Mouse (Mus musculus) liver, postnatal 0 days (tissue): ENCODE results near the gene Gcgr. TPM values are rescaled to one million over a fixed set of nuclear protein-coding genes. Genes with fewer than 3 reads are reported as not detected.

Experiments used
- ATAC-seq: fragments of 200-750 bp; cut with Nextera tagmentation; 2 replicates; pipeline ENCODE4 v1.8.0; 2017; ENCODE audit warnings: mild to moderate bottlenecking, moderate library complexity
- DNase-seq: peaks from one replicate; pipeline ENCODE4 v3.0.0-alpha.2; 2016
- H3K27ac ChIP-seq: fragments of 300-500 bp; sonication (generic); 2 replicates; pipeline ENCODE4 v1.5.1; 2014; ENCODE audit warnings: antibody characterized with exemption, moderate library complexity, mild to moderate bottlenecking, low read depth
- H3K27me3 ChIP-seq: fragments of 300-500 bp; sonication (generic); 2 replicates; pipeline ENCODE4 v1.6.1; 2014; ENCODE audit warnings: low read length, control low read depth, mixed read lengths; ENCODE audit not compliant: insufficient read depth
- H3K36me3 ChIP-seq: fragments of 300-500 bp; sonication (generic); replicated peaks from 2 replicates; pipeline ENCODE4 v1.6.1; 2014; ENCODE audit warnings: mild to moderate bottlenecking, control low read depth, low read length, moderate library complexity, mixed read lengths; ENCODE audit not compliant: insufficient read depth
- H3K4me1 ChIP-seq: fragments of 300-500 bp; sonication (generic); 2 replicates; pipeline ENCODE4 v1.6.1; 2014; ENCODE audit warnings: antibody characterized with exemption, mild to moderate bottlenecking, control low read depth; ENCODE audit not compliant: insufficient read depth
- H3K4me2 ChIP-seq: fragments of 300-500 bp; sonication (generic); 2 replicates; pipeline ENCODE4 v1.6.1; 2014; ENCODE audit warnings: low read depth, mild to moderate bottlenecking, low read length, moderate library complexity, mixed read lengths
- H3K4me3 ChIP-seq: fragments of 300-500 bp; sonication (generic); 2 replicates; pipeline ENCODE4 v1.5.1; 2014; ENCODE audit warnings: low read depth, low read length
- H3K9ac ChIP-seq: fragments of 300-500 bp; sonication (generic); replicated peaks from 2 replicates; pipeline ENCODE4 v1.6.1; 2014; ENCODE audit warnings: mild to moderate bottlenecking, moderate library complexity
- H3K9me3 ChIP-seq: fragments of 300-500 bp; sonication (generic); 2 replicates; pipeline ENCODE4 v1.6.1; 2016; ENCODE audit warnings: mild to moderate bottlenecking, control low read depth, low read length, mixed read lengths
- CTCF ChIP-seq: sonication (generic); IDR thresholded peaks from 2 replicates; pipeline ENCODE4 v1.5.1; 2016; ENCODE audit warnings: antibody characterized with exemption, low read depth
- EP300 ChIP-seq: IDR thresholded peaks from 2 replicates; pipeline ENCODE4 v1.6.1; 2016; ENCODE audit warnings: antibody characterized with exemption, low read depth, mild to moderate bottlenecking
- WGBS: fragments of 180-500 bp; shearing (Covaris S2); extraction: QIAGEN DNeasy Blood & Tissue Kit; methylation state at CpG from one replicate; pipeline ENCODE4 v1.1.7; 2014; ENCODE audit not compliant: insufficient replicate concordance; 5-methylcytosine and 5-hydroxymethylcytosine counted together
- polyA plus RNA-seq: library from polyadenylated mRNA; unstranded; fragments of >200 nt; fragmentation: Nextera tagmentation; extraction: Ambion mirVana; gene quantifications from 2 replicates; pipeline ENCODE4 v1.2.1, GENCODE M21; 2015

The Gcgr gene
- polyA plus RNA-seq, 1 experiment from 2014 or later, result 66.9 TPM

- Histone ChIP-seq H3K9me3 (no peaks in the 10 kb centered on the region), H3K27ac (no peak overlapping the region), H3K27me3 (no peaks in the 10 kb centered on the region), H3K4me3 (no peak overlapping the region), H3K4me1 (peaks cover 35% of the 10 kb centered on the region), H3K4me2 (no peak overlapping the region), H3K36me3 (peaks cover 21% of the 10 kb centered on the region), H3K9ac (peak overlapping the region; percentile 16; the same call in 1 of the 2 replicates)
- no peak for DNase-seq
- TF ChIP-seq EP300 (no peak), CTCF (no peak)
- WGBS, result 81% methylated on average over 6 of the region's 6 CpGs
- no peak for ATAC-seq
Observed at GRCm38 (mm10) chr11:120542376-120542775, 11.9 kb downstream of the Gcgr start.

DNA sequence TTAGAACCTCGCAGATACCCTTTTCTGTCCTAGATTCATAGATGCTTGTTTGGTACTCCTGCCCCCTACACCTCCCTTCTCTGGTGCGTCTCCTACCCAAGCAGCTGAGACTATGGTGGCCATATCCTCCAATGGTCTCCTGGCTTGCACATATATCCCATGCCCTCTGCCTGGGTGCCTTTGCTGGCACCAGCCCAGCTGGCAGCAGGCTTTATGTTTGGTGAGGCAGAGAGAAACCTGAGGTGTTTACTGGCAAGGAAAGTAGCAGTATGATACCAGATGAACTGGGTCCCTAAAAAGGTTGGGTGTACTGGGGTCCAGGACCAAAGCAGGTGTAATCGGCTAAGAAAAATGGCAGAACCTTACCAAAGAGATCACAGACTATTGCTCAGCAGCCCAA, 15.5 kb downstream of the Gcgr start:
- WGBS, result 93% methylated on average over 3 of the region's 3 CpGs
- H3K27ac ChIP-seq, result no peak overlapping the region
- no peak for DNase-seq
- no peak overlapping the region for H3K4me3 ChIP-seq
- no peaks in the 10 kb centered on the region for H3K9me3 ChIP-seq
- H3K9ac ChIP-seq, result no peak overlapping the region
- TF ChIP-seq EP300 (no peak), CTCF (no peak)
- H3K27me3 ChIP-seq, result no peaks in the 10 kb centered on the region
- no peak overlapping the region for H3K4me2 ChIP-seq
- ATAC-seq, result no peak
- peaks cover 35% of the 10 kb centered on the region for H3K4me1 ChIP-seq
- H3K36me3 ChIP-seq, result peaks cover 19% of the 10 kb centered on the region

DNA sequence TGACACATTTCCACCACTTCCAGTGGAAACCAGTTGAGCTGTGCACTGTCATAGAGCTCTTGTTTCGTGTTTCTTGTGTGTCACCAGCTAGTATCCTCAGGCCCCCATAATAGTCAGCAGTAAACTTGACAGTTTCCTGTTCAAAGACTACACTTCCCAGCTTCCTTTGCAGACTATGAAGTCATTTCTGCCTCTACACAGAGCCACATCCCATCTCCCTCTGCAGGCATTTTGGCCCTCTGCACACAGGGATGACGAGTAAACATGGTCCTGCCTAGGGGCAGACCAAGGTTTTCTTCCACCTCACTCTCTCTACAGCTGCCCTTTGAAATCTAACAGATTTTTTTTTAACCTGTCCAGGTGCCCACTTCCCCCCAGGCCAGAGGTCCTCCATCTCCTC, 17.0 kb downstream of the Gcgr start:
- Histone ChIP-seq H3K27me3 (no peaks in the 10 kb centered on the region), H3K4me1 (peaks cover 35% of the 10 kb centered on the region), H3K4me2 (no peak overlapping the region), H3K36me3 (peaks cover 19% of the 10 kb centered on the region), H3K9ac (no peak overlapping the region), H3K27ac (0 out of 2 replicates have a peak overlapping the region, but pooled peaks have one; percentile 29), H3K9me3 (no peaks in the 10 kb centered on the region), H3K4me3 (no peak overlapping the region)
- WGBS, result 43% methylated on average over 2 of the region's 2 CpGs
- TF ChIP-seq CTCF (peak; percentile 47), EP300 (no peak)
- peak; percentile 24 for ATAC-seq
- no peak for DNase-seq

GRCm38 (mm10) chr11:120548214-120548613, 17.7 kb downstream of the Gcgr start:
- H3K9me3 ChIP-seq, result no peaks in the 10 kb centered on the region
- H3K27ac ChIP-seq, result peak overlapping the region; percentile 98
- H3K4me3 ChIP-seq, result peak overlapping the region; percentile 88; the same call in 1 of the 2 replicates
- ATAC-seq (no peak), DNase-seq (no peak)
- 83% methylated on average over 3 of the region's 3 CpGs for WGBS
- H3K36me3 ChIP-seq, result peaks cover 14% of the 10 kb centered on the region
- peaks cover 35% of the 10 kb centered on the region for H3K4me1 ChIP-seq
- peak overlapping the region; percentile 93; the same call in 1 of the 2 replicates for H3K9ac ChIP-seq
- no peak for TF ChIP-seq EP300
- TF ChIP-seq CTCF, result no peak
- H3K4me2 ChIP-seq, result peak overlapping the region; percentile 97
- H3K27me3 ChIP-seq, result no peaks in the 10 kb centered on the region

GRCm38 (mm10) chr11:120548786-120549167, 18.3 kb downstream of the Gcgr start:
- 15% methylated on average over 7 of the region's 7 CpGs for WGBS
- no peak for ATAC-seq
- TF ChIP-seq CTCF, result no peak
- no peak for TF ChIP-seq EP300
- Histone ChIP-seq H3K4me1 (peaks cover 35% of the 10 kb centered on the region), H3K27ac (peak overlapping the region; percentile 98), H3K36me3 (peaks cover 10% of the 10 kb centered on the region), H3K9ac (peak overlapping the region; percentile 93), H3K27me3 (no peaks in the 10 kb centered on the region), H3K9me3 (no peaks in the 10 kb centered on the region), H3K4me3 (peak overlapping the region; percentile 88), H3K4me2 (peak overlapping the region; percentile 97)
- DNase-seq, result no peak

GRCm38 (mm10) chr11:120549168-120549945, 18.9 kb downstream of the Gcgr start, which contains the start of gene Mcrip1:
Mcrip1 (minus strand) TSS chr11:120549727.
- no peaks in the 10 kb centered on the region for H3K9me3 ChIP-seq
- no peaks in the 10 kb centered on the region for H3K27me3 ChIP-seq
- ATAC-seq, result peak; percentile 91
- peak; percentile 95 for DNase-seq
- peaks cover 4% of the 10 kb centered on the region for H3K36me3 ChIP-seq
- H3K4me1 ChIP-seq, result peaks cover 35% of the 10 kb centered on the region
- H3K4me2 ChIP-seq, result peak within 1 kb of the TSS; percentile 97
- H3K27ac ChIP-seq, result peak within 1 kb of the TSS; percentile 98
- no peak for TF ChIP-seq EP300
- TF ChIP-seq CTCF, result no peak
- H3K4me3 ChIP-seq, result peak within 1 kb of the TSS; percentile 88
- peak within 1 kb of the TSS; percentile 93 for H3K9ac ChIP-seq
- WGBS, result under 1% methylated on average over 59 of the region's 87 CpGs
